Mouse (Mus musculus) brain, embryonic 18.5 days (tissue): Measurements from ENCODE around the gene Ces1b.

ENCODE experiments used
- DNase-seq: peaks from one replicate; pipeline ENCODE4 v3.0.0-alpha.2; 2012; ENCODE audit warnings: low read depth, low spot score

The Ces1b gene

DNA sequence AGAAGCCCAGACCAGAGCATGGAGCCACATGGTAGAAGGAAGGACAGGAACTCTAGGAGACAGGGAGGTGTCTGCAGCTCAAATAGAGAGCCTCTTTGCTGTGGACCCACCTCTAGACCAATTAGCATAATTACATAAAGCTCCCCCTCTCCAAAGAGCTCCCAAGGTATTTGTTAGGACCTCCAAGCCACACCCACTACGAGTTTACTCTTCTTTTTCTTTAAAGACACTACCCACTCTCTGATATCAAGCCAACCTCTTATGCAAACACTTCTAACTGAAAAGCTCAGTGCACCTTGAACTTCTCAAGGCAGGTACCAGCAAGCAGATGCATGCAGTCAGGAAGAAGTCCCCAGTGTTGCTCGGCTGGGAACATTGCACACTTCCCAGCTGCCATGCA, at the start of gene Ces1b:
Gene Ces1b, minus strand, starts transcription at position 131 of the 400 bp plus-strand sequence.
- no peak for DNase-seq

DNA sequence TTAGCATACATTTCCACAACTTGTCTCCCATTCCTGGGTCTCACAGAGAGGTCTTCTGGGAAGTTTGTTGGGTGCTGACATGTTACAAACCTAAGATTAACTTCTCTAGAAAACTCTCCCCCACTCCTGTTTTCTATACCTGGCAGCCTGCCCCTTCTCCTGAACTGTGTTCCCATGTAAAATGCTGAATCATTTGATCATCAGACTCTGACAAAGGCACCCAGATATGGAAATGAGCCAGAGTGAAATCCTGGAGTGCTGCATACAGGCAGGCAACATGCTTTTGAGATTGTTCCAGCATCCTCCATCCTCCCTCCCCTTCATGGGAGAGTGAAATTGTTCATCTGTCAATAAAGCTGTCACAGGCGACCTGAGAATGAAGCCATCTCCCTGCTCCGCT, 46.7 kb upstream of the Ces1b start:
- no peak for DNase-seq

DNA sequence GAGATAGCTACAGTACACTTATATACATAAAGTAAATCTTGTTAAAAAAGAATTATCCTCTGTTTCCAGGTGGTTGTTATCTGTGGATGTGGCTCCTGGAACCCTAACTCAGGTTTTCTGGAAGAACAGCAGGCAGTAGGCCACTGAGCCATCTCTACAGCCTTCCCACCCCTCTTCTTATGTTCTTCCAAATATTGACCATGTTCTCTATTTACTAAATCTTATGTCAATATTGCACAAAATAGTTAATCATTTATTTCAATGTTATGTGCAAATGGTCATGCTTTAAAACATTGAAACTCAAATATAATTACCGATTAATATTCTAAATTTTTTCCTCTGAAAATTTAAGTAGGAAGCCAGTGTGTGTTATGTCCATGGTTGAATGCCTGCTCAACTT, 42.2 kb upstream of the Ces1b start:
- DNase-seq = no peak

DNA sequence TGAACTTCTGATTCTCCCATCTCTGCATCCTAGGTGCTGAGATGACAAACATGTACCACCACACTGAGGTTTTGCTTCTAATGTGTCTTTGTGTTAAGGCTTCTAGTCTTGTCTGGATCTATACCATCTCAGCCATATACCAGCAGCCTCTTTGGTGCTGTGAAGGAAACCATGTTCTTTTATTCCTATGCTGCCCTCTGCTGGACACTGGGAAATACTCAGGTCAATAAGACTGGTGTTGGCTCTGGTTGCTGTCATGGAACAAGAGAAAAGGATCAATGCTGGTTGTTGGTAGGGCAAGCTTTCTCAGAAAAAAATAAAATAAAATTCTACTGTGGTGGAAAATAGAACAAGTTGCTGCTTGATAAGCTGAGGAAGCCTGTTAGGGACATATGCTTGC, 15.6 kb upstream of the Ces1b start:
- no peak for DNase-seq

DNA sequence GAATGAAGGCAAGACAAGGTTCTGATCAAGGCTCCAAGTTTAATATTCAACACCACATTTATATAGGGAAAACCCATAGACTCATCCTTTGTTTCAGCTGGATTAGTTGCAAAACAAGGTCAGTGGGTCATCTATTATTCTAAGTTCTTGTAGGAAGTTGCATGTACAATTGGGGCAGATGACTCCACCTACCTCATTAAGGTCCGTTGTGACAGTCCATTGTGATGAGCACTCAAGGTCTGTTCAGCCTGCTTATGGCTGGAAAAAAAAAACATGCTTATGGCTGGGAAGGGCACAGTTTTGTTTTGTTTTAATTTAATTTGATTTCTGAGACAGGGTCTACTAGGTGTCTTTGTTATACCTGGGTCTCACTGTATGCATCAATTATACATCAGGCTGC, 11.5 kb upstream of the Ces1b start:
- no peak for DNase-seq

DNA sequence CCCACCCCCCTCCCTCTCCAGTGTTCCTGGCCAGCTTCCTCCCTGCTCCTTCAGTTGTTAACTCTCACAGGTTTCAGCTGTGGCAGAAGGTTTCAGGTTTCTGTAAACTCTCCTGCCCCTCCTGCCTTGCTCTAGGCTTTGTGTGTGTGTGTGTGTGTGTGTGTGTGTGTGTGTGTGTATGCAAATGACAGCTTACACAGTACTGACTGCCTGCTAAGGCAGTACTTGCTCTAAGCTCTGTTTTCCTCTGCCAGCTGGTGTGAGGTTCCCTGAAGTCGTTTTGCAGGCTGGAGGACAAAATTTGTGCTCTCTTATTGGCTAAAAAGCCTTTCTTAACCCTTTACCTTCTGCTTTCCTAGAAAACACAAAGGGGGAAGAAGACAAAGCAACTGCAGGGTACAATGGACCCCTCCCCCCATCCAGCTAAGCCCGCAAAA, 8.9 kb upstream of the Ces1b start:
- no peak for DNase-seq

DNA sequence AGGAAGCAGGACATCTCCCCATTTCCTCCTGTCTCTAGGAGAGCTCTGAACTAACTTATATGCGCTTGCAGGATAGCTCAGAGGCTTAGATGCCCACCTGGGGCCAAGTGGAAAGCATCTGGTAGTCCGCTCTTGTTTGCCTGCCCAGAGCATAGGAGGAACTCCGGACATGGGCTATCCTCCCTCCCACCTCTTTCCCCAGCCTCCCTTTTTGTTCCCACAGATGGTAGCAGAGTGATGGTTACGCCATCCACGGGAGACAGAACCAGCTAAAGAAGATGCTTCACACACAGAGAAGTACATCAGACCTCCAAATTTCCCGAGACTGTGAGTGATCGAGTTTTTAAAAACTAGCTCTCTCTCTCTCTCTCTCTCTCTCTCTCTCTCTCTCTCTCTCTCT, 8.4 kb upstream of the Ces1b start:
- no peak for DNase-seq

DNA sequence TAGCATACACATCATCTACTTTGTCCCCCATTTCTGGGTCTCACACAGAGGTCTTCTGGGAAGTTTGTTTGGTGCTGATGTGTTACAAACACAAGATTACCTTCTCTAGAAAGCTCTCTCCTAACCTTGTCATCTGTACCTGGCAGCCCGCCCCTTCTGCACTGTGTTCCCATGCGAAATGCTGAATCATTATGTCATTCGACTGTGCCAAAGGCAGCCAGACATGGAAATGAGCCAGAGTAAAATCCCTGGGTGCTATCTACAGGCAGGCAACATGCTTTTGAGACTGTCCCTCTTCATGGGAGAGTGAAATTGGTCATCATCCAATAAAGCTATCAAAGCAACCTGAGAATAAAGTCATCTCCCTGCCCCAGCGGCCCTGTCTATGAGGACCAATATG, 4.6 kb downstream of the Ces1b start:
- DNase-seq = no peak

DNA sequence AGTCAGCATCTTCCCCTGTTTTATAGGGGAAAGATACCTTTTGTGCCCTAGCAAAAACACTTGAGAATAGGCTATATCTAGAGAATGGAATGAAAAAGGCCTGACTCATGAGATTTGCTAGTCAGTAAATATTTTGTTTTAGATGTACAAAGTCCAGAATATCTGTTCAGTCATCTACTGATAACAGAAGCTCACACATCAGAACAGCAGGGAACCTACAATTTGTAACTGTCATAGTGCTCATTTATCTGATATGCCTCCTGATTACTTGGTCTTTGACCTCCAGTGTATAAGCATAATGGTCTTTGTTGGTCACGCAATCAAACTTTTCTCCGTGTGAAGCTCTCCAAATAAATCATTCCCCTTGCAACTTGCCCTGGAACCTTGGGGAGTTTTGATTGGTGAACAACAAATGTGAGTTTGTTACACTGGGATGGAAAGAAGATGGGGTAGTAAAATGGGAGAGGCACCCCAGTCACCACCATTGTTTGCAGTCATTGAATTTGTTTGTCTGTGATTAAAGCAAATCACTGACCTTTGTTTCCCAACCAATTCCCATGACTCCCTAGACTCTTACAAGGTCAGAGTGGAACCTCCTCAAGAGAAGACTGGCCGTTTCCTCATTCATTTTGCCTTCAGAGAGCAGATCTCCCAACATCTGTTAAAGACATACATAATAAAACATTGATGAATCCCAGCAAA, 16.2 kb downstream of the Ces1b start:
- DNase-seq = no peak

DNA sequence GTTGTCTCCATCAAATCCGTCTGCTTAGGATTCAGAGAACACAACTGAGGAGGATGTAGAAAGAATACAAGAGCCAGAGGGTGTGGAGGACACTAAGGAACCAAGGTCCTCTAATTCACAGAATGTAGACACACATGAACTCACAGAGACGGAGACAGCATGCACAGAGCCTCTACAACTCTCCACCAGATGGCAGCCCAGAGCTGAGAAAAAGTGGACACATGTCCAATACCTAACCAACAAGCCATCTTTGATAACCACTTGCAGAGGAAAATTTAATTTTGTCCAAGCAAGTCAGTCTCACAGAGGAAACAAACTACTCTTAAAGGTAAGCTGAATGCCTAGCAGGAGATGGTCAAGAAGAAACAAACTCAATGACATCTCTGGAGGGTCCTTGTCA, 20.6 kb downstream of the Ces1b start:
- DNase-seq = peak; percentile 16

DNA sequence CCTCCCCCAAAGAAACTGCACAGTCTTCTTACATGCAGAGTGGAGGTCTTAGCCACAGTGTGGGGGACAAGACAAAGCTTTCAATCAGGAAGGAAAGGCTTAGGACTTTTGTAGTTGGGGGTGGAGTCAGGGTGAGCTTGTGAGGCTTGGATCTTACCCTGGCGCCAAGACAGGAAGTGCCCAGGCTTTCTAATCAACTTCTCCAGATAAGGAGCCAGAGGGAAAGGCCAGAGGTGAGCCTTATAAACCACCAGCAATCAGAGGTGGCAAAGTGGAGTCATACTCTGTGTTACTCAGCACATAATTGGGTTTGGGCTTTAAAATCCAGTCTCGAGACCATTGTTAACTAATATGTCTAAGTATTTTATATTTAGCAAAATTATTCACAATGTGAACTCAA, 24.6 kb downstream of the Ces1b start:
- no peak for DNase-seq

DNA sequence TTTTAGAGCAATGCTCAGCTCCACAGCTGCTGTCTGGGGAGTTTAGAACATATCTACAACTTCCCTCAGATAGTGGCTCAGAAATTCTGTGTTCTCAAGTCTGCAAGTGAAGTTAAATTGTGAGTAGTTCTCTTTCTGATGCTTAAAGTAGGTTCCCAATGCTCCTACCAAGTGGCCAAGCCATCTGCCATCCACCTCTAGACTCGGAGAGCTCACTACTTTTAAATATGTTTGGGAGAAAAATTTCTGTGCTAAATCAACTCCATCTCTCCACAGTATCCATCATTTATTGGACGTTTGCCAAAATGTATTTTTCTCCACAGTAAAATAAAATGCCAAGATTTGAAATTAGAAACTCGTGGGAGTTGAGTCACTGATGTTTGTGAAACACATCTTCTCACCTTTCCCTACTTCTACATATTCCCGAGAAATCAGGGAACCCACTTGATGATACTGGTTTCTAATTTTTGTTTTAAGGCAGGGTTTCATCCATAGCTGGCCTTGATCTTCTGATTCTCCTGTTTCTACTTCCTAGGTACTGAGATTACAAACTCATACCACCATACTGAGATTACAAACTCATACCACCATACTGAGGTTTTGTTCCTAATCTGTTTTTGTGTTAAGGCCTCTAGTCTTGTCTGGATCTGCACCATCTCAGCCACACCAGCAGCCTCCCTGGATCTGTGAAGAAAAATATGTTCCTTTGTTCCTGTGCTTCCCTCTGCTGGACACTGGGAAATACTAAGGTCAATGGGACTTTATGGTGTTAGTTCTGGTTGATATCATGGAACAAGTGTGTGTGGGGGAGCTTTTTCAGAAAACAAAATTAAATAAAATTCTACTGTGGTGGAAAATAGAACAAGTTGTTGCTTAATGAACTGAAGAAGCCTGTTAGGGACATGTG, 31.1 kb downstream of the Ces1b start:
- no peak for DNase-seq

DNA sequence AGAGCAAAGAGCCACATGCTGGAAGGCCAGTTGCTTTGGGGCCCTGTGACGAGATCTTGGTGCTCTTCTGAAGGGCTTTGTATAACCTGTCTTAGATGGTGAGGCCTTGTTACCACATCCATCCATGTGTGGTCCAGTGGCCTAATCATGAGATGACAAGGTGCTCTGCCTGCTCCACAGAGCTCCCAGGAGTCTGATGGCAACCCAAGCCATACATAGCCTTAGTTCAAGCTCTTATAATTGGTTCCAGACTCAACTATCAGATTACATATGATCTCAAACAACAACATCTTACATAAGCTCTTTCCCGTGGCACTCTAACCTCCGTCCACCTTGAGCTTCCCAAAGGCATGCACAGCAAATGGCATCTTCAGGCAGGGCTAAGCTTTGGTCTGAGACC, 31.7 kb downstream of the Ces1b start, which contains the start of gene Ces1a:
Gene Ces1a, minus strand, starts transcription at position 101 of the 400 bp plus-strand sequence.
- DNase-seq = no peak

DNA sequence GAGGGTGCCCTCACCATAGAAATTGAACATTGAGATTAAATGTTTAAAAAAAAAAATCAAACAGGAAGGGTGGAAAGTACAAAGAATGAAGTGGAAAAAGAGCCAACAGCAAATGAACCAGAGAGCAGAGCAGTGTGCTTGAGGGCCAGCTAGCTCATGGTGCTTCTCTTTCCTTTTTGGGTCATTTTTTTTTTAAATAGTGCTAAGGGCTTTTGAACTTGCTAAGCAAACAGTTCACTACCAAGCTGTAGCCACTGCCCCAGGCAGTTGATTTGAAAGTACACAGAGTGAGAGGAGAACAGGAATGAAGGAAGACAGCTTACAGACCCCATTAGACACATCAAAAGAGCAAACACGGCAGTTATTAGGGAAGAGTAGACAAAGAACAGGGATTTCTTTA, 36.7 kb downstream of the Ces1b start:
- DNase-seq = no peak

DNA sequence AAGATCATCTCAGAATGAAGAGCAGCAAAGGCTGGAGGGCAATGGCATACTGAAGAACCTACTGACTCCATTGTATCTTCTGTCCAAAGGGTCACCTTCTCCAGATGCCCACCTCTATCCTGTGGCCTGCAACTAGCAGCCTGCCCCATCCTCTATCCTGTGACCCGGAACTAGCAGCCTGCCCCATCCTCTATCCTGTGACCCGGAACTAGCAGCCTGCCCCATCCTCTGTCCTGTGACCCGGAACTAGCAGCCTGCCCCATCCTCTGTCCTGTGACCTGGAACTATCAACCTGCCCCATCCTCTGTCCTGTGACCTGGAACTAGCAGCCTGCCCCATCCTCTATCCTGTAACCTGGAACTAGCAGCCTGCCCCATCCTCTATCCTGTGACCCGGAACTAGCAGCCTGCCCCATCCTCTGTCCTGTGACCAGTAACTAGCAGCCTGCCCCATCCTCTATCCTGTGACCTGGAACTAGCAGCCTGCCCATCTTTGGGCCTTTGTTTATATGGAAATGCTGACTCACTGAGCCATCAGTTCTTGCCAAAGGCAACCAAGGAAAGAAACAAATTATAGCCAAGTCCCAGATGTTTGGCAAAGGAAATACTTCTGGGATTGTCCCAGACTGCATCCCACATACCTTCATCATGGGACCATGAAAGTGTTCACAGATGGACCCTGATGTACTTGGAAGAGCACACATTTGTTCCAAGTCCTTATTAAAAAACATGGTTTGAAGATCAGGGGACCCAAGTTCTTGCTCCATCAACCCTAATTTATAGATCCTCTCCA, 38.8 kb downstream of the Ces1b start:
- DNase-seq = no peak

DNA sequence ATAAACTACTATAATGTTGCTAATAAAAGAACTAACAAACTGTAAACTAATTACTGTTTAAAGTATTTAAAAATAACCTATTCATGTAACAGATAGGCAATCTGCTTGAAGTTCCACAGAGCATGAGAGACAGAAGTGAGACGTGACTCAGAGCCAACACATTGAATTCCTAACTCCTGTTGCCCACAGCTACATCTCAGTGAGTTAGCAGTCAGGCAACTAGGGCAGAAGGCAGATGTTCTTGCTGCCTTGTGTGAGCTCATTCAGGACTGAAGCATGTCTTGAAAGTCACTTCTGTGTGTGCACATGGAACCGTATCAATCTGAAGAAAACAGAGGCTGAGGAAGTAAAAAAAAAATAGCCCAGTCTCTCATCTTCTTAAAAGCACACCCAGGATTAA, 39.6 kb downstream of the Ces1b start:
- no peak for DNase-seq

DNA sequence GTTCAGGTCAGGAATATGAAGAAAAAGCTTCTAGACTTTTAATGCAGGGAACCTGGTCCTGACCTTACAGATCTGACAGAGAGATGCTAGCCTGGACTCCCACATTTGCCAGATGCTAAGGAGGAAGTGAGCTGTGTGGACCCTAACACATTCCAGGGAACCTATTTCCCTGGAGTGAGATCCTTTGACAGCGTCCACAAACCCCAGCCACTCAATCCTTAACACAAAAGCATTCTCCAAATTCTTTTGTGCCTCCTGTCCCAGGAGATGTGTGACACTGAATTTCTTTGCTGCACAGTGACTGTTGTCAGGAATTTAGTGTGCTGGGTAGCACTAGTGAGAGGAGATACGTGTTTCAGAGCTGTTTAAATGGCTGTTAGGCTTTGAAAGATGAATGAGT, 41.0 kb downstream of the Ces1b start:
- DNase-seq = no peak

DNA sequence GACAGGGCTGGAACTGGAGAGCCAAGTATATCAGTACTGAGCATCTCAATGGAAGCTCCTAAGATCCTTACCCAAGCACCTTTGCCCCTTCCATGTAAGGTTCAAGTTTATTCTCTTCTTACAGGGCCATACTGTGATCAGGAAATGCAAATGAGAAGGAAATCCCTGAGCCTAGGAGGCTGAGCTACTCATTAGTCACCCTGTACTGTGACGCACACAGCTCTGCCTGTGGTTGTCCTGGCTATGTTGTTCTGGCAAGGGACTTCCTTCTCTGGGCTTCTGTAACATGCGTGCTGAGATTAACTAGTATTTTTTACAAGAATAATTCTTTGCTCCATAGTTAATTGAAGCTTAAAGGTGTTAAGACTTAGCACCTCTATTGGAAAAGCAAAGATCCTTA, 49.2 kb downstream of the Ces1b start:
- no peak for DNase-seq

DNA sequence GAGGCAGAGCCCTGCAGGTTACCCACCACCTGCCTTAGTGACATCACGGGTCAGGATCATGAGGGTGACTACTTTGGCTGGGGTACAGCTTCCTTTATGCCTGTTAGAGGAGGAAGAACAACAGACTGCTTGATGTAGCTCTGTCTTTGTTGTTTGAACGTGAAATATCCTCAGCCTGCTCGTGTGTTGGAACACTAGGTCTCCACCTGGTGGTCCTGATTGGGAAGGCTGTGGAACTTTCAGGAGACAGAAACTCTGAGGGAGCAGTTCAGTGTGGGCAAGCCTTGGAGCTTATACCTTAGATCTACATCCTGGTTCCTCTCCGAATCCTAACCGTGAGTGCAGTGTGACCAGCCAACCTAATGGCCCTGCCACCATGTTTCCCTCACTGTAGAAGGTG, 58.1 kb downstream of the Ces1b start:
- no peak for DNase-seq

DNA sequence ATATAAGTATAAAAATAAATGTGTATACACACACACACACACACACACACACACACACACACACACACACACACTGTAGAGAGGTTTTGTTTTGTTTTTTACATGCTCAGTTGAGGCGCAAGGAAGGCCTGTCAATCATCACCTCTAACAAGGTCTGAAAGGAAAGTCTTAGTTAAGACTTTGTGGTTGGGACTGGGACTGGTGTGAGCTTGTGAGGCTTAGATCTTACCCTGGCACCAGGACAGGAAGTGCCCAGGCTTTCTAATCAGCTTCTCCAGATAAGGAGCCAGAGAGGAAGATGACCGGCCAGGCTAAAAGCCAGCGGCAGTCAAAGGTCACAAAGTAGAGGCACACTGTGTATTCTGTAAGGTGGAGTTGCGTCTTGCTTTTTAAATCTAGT, 65.5 kb downstream of the Ces1b start:
- DNase-seq = no peak

DNA sequence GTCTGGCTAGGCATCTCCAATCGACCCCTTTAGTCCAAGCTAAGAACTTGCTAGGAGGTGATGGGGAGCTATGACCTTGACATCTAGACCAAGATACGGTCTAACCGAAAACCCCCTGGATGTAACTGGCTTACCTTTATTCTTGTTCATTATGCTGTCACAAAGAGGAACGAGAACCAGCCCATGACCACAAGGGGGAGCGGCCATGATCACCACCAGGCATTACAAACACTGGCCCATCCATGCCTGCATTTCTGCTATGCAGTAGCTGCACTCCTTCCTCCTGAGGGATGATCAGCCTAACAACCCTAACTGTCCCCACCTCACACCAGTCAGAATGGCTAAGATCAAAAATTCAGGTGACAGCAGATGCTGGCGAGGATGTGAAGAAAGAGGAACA, 67.6 kb downstream of the Ces1b start:
- no peak for DNase-seq

DNA sequence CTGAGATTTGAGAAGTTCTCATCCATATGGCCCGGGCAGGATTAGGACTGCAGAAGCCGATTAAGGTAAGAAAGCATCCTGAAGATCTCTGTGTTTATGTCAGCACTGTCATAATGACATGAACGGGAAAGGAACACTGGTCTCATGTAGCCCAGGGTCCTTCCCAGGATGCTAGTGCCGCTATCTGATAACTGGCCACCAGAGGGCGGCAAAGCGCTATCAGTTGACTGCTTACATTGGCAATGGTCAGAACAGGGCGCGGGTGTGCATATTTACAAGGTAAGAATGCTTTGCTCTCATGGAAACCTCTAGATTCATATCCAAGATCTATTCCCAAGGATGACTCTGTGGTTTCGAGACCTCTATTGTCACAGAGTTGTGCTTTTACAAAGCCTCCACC, 68.4 kb downstream of the Ces1b start:
- DNase-seq = no peak
